Mouse (Mus musculus): ENCODE measurements around the gene Psd4.

The Psd4 gene

GRCm38 (mm10) chr2:24385111-24385961, 18.0 kb downstream of the Psd4 start:
- in situ Hi-C loops (cut with MboI, MseI) = loop anchor here (10.0 kb wide), 1 partner anchor 1039 kb away; the partner anchor contains the start of genes Abca2 and Fut7

GRCm38 (mm10) chr2:24386158-24386963, 19.0 kb downstream of the Psd4 start:
- in situ Hi-C loops (cut with MboI, MseI) = loop anchor here (10.0 kb wide), 1 partner anchor 1038 kb away; the partner anchor contains the start of genes Abca2 and Fut7

GRCm38 (mm10) chr2:24386964-24387320, 19.6 kb downstream of the Psd4 start:
- in situ Hi-C loops (cut with MboI, MseI) = loop anchor here (10.0 kb wide), 1 partner anchor 1038 kb away; the partner anchor contains the start of genes Abca2 and Fut7

- in situ Hi-C loops (cut with MboI, MseI) = loop anchor here (10.0 kb wide), 1 partner anchor 1037 kb away; the partner anchor contains the start of genes Abca2 and Fut7
These were observed 20.2 kb downstream of the Psd4 start for GRCm38 (mm10) chr2:24387361-24388283.

GRCm38 (mm10) chr2:24393251-24393650, 25.9 kb downstream of the Psd4 start:
- in situ Hi-C loops (cut with MboI, MseI) = no loop called here

- in situ Hi-C loops (cut with MboI, MseI) = no loop called here
These were observed 29.7 kb downstream of the Psd4 start for GRCm38 (mm10) chr2:24397115-24397514.

GRCm38 (mm10) chr2:24400711-24401110, 33.3 kb downstream of the Psd4 start:
- in situ Hi-C loops (cut with MboI, MseI) = loop anchor here (5.0 kb wide), 1 partner anchor 43 kb away; no protein-coding TSS in a partner anchor

- in situ Hi-C loops (cut with MboI, MseI) = loop anchor here (5.0 kb wide), 1 partner anchor 113 kb away; the partner anchor contains the start of gene Il1f10
These were observed 38.1 kb downstream of the Psd4 start for GRCm38 (mm10) chr2:24405345-24406012.

GRCm38 (mm10) chr2:24407701-24408485, 40.5 kb downstream of the Psd4 start:
- in situ Hi-C loops (cut with MboI, MseI) = loop anchor here (5.0 kb wide), 1 partner anchor 116 kb away; the partner anchor contains the start of gene Il1f10

- in situ Hi-C loops (cut with MboI, MseI) = loop anchor here (5.0 kb wide), 1 partner anchor 117 kb away; the partner anchor contains the start of gene Il1f10
These were observed 41.8 kb downstream of the Psd4 start for GRCm38 (mm10) chr2:24409166-24409565.

GRCm38 (mm10) chr2:24413172-24413571, 45.8 kb downstream of the Psd4 start:
- in situ Hi-C loops (cut with MboI, MseI) = no loop called here

GRCm38 (mm10) chr2:24413677-24414076, 46.3 kb downstream of the Psd4 start:
- in situ Hi-C loops (cut with MboI, MseI) = no loop called here

- in situ Hi-C loops (cut with MboI, MseI) = no loop called here
These were observed 49.3 kb downstream of the Psd4 start for GRCm38 (mm10) chr2:24416668-24417067.

GRCm38 (mm10) chr2:24417106-24417505, 49.7 kb downstream of the Psd4 start:
- in situ Hi-C loops (cut with MboI, MseI) = no loop called here

GRCm38 (mm10) chr2:24417564-24417963, 50.2 kb downstream of the Psd4 start:
- in situ Hi-C loops (cut with MboI, MseI) = no loop called here

GRCm38 (mm10) chr2:24421211-24421863, 54.0 kb downstream of the Psd4 start:
- in situ Hi-C loops (cut with MboI, MseI) = no loop called here

- in situ Hi-C loops (cut with MboI, MseI) = no loop called here
These were observed 55.4 kb downstream of the Psd4 start for GRCm38 (mm10) chr2:24422815-24423214.

GRCm38 (mm10) chr2:24425630-24426029, 58.2 kb downstream of the Psd4 start:
- in situ Hi-C loops (cut with MboI, MseI) = no loop called here

Measured in regulatory T cell (primary cell).